Mouse (Mus musculus): ENCODE data around the gene Rinl. TPM values are rescaled to one million over a fixed set of nuclear protein-coding genes. Genes with fewer than 3 reads are reported as not detected.

The Rinl gene
- polyA plus RNA-seq, 1 experiment from 2014 or later = 2.8 TPM

GRCm38 (mm10) chr7:28820358-28821260 is 31.8 kb downstream of the Rinl start:
- Histone ChIP-seq H3K36me3 (peaks cover 71% of the 10 kb centered on the region), H3K4me2 (replicated peaks) (no peak overlapping the region; the same call in 1 of the 2 replicates), H3K4me3 (no peak overlapping the region), H3K4me1 (peaks cover 47% of the 10 kb centered on the region), H3K27me3 (replicated peaks) (no peaks in the 10 kb centered on the region), H3K9ac (no peak overlapping the region), H3K9me3 (no peaks in the 10 kb centered on the region), H3K27ac (peak overlapping the region; percentile 38; the same call in 1 of the 2 replicates)
- 43% methylated on average over 12 of the region's 12 CpGs for WGBS
- ATAC-seq (ENCODE audit: low FRiP score, low read depth) = no peak; the same call in 1 of the 2 replicates

- Histone ChIP-seq H3K9me3 (no peaks in the 10 kb centered on the region), H3K4me3 (no peak overlapping the region), H3K4me2 (replicated peaks) (no peak overlapping the region), H3K4me1 (peaks cover 43% of the 10 kb centered on the region), H3K9ac (no peak overlapping the region), H3K27me3 (replicated peaks) (no peaks in the 10 kb centered on the region), H3K27ac (no peak overlapping the region; the same call in 1 of the 2 replicates), H3K36me3 (peaks cover 64% of the 10 kb centered on the region)
- 69% methylated on average over 10 of the region's 10 CpGs for WGBS
- ATAC-seq (ENCODE audit: low FRiP score, low read depth) = no peak
Measured at GRCm38 (mm10) chr7:28821261-28821831, 32.6 kb downstream of the Rinl start.

GRCm38 (mm10) chr7:28822556-28822955 is 33.8 kb downstream of the Rinl start:
- H3K36me3 ChIP-seq = peaks cover 52% of the 10 kb centered on the region
- H3K4me1 ChIP-seq = peaks cover 35% of the 10 kb centered on the region
- no peaks in the 10 kb centered on the region for H3K27me3 ChIP-seq (replicated peaks)
- no peak overlapping the region for H3K27ac ChIP-seq
- no peak overlapping the region for H3K4me2 ChIP-seq (replicated peaks)
- H3K9me3 ChIP-seq = no peaks in the 10 kb centered on the region
- no peak overlapping the region for H3K9ac ChIP-seq
- H3K4me3 ChIP-seq = no peak overlapping the region
- ATAC-seq (ENCODE audit: low FRiP score, low read depth) = no peak
- 90% methylated on average over 1 of the region's 1 CpGs for WGBS

- no peak for ATAC-seq (ENCODE audit: low FRiP score, low read depth)
- H3K4me2 ChIP-seq (replicated peaks) = no peak overlapping the region
- 62% methylated on average over 10 of the region's 10 CpGs for whole genome bisulfite sequencing
- peaks cover 28% of the 10 kb centered on the region for H3K4me1 ChIP-seq
- no peaks in the 10 kb centered on the region for H3K9me3 ChIP-seq
- no peaks in the 10 kb centered on the region for H3K27me3 ChIP-seq (replicated peaks)
- H3K9ac ChIP-seq = no peak overlapping the region
- H3K27ac ChIP-seq = no peak overlapping the region
- no peak overlapping the region for H3K4me3 ChIP-seq
- peaks cover 45% of the 10 kb centered on the region for H3K36me3 ChIP-seq
Measured at GRCm38 (mm10) chr7:28822993-28823903, 34.5 kb downstream of the Rinl start.

GRCm38 (mm10) chr7:28823932-28824331 is 35.2 kb downstream of the Rinl start:
- Histone ChIP-seq H3K4me3 (no peak overlapping the region), H3K27me3 (replicated peaks) (no peaks in the 10 kb centered on the region), H3K4me2 (replicated peaks) (no peak overlapping the region), H3K9me3 (no peaks in the 10 kb centered on the region), H3K9ac (no peak overlapping the region), H3K27ac (no peak overlapping the region), H3K36me3 (peaks cover 38% of the 10 kb centered on the region), H3K4me1 (peaks cover 24% of the 10 kb centered on the region)
- no peak for ATAC-seq (ENCODE audit: low FRiP score, low read depth)
- 54% methylated on average over 2 of the region's 2 CpGs for WGBS

GRCm38 (mm10) chr7:28824941-28825685 is 36.3 kb downstream of the Rinl start, which contains the start of gene Ech1:
Gene Ech1, plus strand, starts transcription at chr7:28825217.
- Histone ChIP-seq H3K9ac (peak within 1 kb of the TSS; percentile 56), H3K36me3 (peaks cover 34% of the 10 kb centered on the region), H3K27me3 (replicated peaks) (no peaks in the 10 kb centered on the region), H3K4me1 (peaks cover 14% of the 10 kb centered on the region), H3K4me3 (peak within 1 kb of the TSS; percentile 43), H3K4me2 (replicated peaks) (peak within 1 kb of the TSS; percentile 62), H3K27ac (peak within 1 kb of the TSS; percentile 51; the same call in 1 of the 2 replicates), H3K9me3 (no peaks in the 10 kb centered on the region)
- ATAC-seq (ENCODE audit: low FRiP score, low read depth) = peak; percentile 63
- whole genome bisulfite sequencing = 3% methylated on average over 33 of the region's 33 CpGs

GRCm38 (mm10) chr7:28825686-28826401 is 37.1 kb downstream of the Rinl start:
- H3K4me3 ChIP-seq = peak overlapping the region; percentile 43
- peaks cover 7% of the 10 kb centered on the region for H3K4me1 ChIP-seq
- peak overlapping the region; percentile 62 for H3K4me2 ChIP-seq (replicated peaks)
- peaks cover 29% of the 10 kb centered on the region for H3K36me3 ChIP-seq
- no peaks in the 10 kb centered on the region for H3K9me3 ChIP-seq
- H3K9ac ChIP-seq = peak overlapping the region; percentile 56
- no peaks in the 10 kb centered on the region for H3K27me3 ChIP-seq (replicated peaks)
- no peak overlapping the region for H3K27ac ChIP-seq
- ATAC-seq (ENCODE audit: low FRiP score, low read depth) = no peak
- WGBS = 63% methylated on average over 11 of the region's 11 CpGs

- Histone ChIP-seq H3K4me1 (peaks cover 6% of the 10 kb centered on the region), H3K4me3 (no peak overlapping the region), H3K27me3 (replicated peaks) (no peaks in the 10 kb centered on the region), H3K4me2 (replicated peaks) (peak overlapping the region; percentile 62), H3K9me3 (no peaks in the 10 kb centered on the region), H3K27ac (no peak overlapping the region), H3K9ac (no peak overlapping the region), H3K36me3 (peaks cover 29% of the 10 kb centered on the region)
- 92% methylated on average over 7 of the region's 7 CpGs for WGBS
- ATAC-seq (ENCODE audit: low FRiP score, low read depth) = no peak
Measured at GRCm38 (mm10) chr7:28826402-28826772, 37.6 kb downstream of the Rinl start.

- H3K4me1 ChIP-seq = peaks cover 6% of the 10 kb centered on the region
Measured at GRCm38 (mm10) chr7:28827338-28827737, 38.6 kb downstream of the Rinl start.

GRCm38 (mm10) chr7:28829821-28830220 is 41.1 kb downstream of the Rinl start:
- H3K4me1 ChIP-seq = peaks cover 6% of the 10 kb centered on the region
- H3K27ac ChIP-seq = no peak overlapping the region
- H3K36me3 ChIP-seq = peaks cover 21% of the 10 kb centered on the region
- no peak overlapping the region for H3K4me2 ChIP-seq (replicated peaks)
- no peak overlapping the region for H3K9ac ChIP-seq
- no peaks in the 10 kb centered on the region for H3K27me3 ChIP-seq (replicated peaks)
- ATAC-seq (ENCODE audit: low FRiP score, low read depth) = no peak
- no peak overlapping the region for H3K4me3 ChIP-seq
- WGBS = 94% methylated on average over 8 of the region's 8 CpGs
- no peaks in the 10 kb centered on the region for H3K9me3 ChIP-seq

More at GRCm38 (mm10) chr7:28827338-28827737, 38.6 kb downstream of the Rinl start:
- ATAC-seq (ENCODE audit: low FRiP score, low read depth) = no peak
- H3K4me2 ChIP-seq (replicated peaks) = no peak overlapping the region
- no peak overlapping the region for H3K27ac ChIP-seq
- WGBS = 78% methylated on average over 3 of the region's 3 CpGs
- no peak overlapping the region for H3K4me3 ChIP-seq
- H3K9me3 ChIP-seq = no peaks in the 10 kb centered on the region
- H3K9ac ChIP-seq = no peak overlapping the region
- H3K27me3 ChIP-seq (replicated peaks) = no peaks in the 10 kb centered on the region
- H3K36me3 ChIP-seq = peaks cover 28% of the 10 kb centered on the region

GRCm38 (mm10) chr7:28830981-28831380 is 42.2 kb downstream of the Rinl start:
- peaks cover 21% of the 10 kb centered on the region for H3K36me3 ChIP-seq
- WGBS = 93% methylated on average over 5 of the region's 5 CpGs
- H3K27me3 ChIP-seq (replicated peaks) = no peaks in the 10 kb centered on the region
- H3K27ac ChIP-seq = no peak overlapping the region
- peaks cover under 1% of the 10 kb centered on the region for H3K4me1 ChIP-seq
- ATAC-seq (ENCODE audit: low FRiP score, low read depth) = no peak
- H3K4me3 ChIP-seq = no peak overlapping the region
- no peak overlapping the region for H3K9ac ChIP-seq
- no peaks in the 10 kb centered on the region for H3K9me3 ChIP-seq
- no peak overlapping the region for H3K4me2 ChIP-seq (replicated peaks)
